Mouse (Mus musculus): ENCODE data around the gene Hcn3. TPM values are rescaled to one million over a fixed set of nuclear protein-coding genes. Genes with fewer than 3 reads are reported as not detected.

Gene Hcn3
- polyA plus RNA-seq, 1 experiment = not detected

DNA sequence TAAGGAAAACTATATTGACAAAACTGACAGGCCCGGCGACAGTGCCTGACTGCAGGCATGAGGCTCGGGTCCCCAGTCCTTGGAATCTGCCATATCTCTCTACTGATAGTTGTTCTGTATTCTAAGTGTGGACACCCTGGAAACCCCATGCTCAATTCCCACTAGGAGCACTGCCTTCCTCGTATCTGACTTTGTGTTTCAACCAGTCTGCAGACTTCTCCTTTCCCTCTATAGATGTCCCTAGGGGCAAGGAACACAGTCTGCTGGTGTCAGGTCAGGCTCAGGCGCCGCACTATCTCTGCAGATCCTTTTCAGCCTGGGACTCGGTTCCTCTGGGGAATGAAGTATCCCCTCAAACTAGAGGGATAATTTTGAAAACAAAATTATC is 26.9 kb downstream of the Hcn3 start:
- no peak for TF ChIP-seq POLR2A (IDR thresholded peaks at IDR 0.05; ENCODE audit: borderline replicate concordance, control insufficient read depth, low read depth, low read length)
- no peak for TF ChIP-seq CTCF (IDR thresholded peaks at IDR 0.05; ENCODE audit: control insufficient read depth, insufficient read depth, low read length)
- 75% methylated on average over 7 of the region's 7 CpGs for WGBS
- Histone ChIP-seq H3K27ac (ENCODE audit: control insufficient read depth, insufficient read depth, low read depth, low read length, poor library complexity) (no peak overlapping the region), H3K4me3 (replicated peaks; ENCODE audit: control insufficient read depth, low read depth, low read length) (no peak overlapping the region), H3K4me1 (ENCODE audit: control insufficient read depth, insufficient read depth, low read length) (no peaks in the 10 kb centered on the region)

DNA sequence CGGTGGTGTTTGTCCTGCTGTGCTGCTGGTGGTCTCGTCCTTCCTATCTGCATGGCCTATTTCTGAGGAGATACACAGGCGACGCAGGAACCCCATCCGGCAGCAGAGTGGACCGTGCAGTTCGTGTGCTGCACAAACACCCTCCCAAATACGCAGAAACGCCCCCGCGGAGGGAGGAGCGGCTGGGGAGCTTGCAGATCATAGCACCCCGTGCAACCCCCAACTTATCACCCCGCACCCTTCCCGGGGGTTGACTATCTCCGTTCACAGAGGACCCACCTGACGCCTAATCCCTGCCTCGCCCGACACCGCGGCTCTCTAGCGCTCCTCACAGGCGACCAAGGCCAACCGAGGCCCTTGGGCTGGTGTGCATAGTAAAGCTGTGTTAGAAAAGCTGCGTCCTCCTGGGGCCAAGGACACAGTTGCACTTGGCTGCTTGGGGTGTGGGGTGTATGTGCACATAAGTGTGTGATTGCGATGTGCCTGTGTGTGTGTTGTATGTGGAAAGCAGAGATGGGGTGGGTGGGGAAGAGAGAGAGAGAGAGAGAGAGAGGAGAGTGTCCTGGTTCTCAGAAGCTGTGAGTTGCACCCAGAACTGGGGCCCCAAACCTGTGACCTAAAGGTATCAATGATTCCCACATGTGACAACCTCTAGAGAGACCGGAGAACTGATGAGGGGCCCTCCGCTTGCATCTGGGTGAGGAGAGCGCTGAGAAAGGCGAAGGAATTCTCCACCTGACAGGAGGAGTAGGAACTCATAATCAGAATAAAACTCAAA is 27.5 kb downstream of the Hcn3 start:
- Histone ChIP-seq H3K4me1 (ENCODE audit: control insufficient read depth, insufficient read depth, low read length) (no peaks in the 10 kb centered on the region), H3K27ac (ENCODE audit: control insufficient read depth, insufficient read depth, low read depth, low read length, poor library complexity) (no peak overlapping the region; the same call in 1 of the 2 replicates), H3K4me3 (replicated peaks; ENCODE audit: control insufficient read depth, low read depth, low read length) (no peak overlapping the region)
- WGBS = 16% methylated on average over 30 of the region's 30 CpGs
- no peak for TF ChIP-seq POLR2A (IDR thresholded peaks at IDR 0.05; ENCODE audit: borderline replicate concordance, control insufficient read depth, low read depth, low read length)
- peak; percentile 28; the same call in 1 of the 2 replicates for TF ChIP-seq CTCF (IDR thresholded peaks at IDR 0.05; ENCODE audit: control insufficient read depth, insufficient read depth, low read length)

DNA sequence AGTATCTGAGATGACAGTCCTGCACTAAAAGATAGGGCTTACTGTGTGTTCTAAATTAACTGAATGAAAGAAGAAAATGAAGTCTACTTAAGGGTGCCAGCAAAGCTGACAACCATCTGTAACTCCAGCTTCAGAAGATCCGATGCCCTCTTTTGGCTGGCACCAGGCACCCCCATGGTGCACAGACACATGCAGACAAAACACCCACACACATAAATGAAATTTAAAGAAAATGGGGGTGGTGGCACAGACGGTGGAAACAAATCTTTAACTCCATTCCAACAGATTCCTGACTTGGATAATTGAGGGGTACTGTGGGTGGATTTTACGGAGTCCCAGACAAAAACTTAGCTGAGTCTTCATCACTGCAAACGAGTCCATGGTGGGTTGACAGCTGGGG is 28.2 kb downstream of the Hcn3 start:
- no peak overlapping the region for H3K27ac ChIP-seq (ENCODE audit: control insufficient read depth, insufficient read depth, low read depth, low read length, poor library complexity)

DNA sequence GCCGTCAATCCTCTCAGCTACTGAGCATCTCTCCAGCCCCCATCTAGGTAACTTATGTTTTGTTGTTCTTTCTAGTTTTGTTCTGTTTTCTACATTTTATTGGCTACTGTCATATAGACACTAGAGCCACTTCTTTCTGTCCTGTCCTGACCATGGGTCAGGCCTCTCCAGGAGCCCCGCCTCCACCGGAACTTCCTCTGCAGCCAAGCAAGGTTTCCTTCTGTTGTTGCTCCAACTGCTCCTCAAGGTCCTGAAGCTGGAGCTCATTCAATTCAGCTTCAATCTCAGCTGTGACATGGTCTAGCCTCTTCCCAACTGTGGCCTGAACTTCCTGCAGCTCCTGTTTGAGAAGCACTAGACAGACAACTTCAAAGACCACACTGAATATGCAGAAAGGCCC is 30.1 kb downstream of the Hcn3 start:
- no peak overlapping the region for H3K27ac ChIP-seq (ENCODE audit: control insufficient read depth, insufficient read depth, low read depth, low read length, poor library complexity)
- no peaks in the 10 kb centered on the region for H3K4me1 ChIP-seq (ENCODE audit: control insufficient read depth, insufficient read depth, low read length)
- no peak overlapping the region for H3K4me3 ChIP-seq (replicated peaks; ENCODE audit: control insufficient read depth, low read depth, low read length)
- TF ChIP-seq POLR2A (IDR thresholded peaks at IDR 0.05; ENCODE audit: borderline replicate concordance, control insufficient read depth, low read depth, low read length) (no peak), CTCF (IDR thresholded peaks at IDR 0.05; ENCODE audit: control insufficient read depth, insufficient read depth, low read length) (no peak)
- WGBS = 79% methylated on average over 3 of the region's 3 CpGs

More for the DNA sequence above, 28.2 kb downstream of the Hcn3 start:
- TF ChIP-seq CTCF (IDR thresholded peaks at IDR 0.05; ENCODE audit: control insufficient read depth, insufficient read depth, low read length) (no peak), POLR2A (IDR thresholded peaks at IDR 0.05; ENCODE audit: borderline replicate concordance, control insufficient read depth, low read depth, low read length) (no peak)
- Histone ChIP-seq H3K4me1 (ENCODE audit: control insufficient read depth, insufficient read depth, low read length) (no peaks in the 10 kb centered on the region), H3K4me3 (replicated peaks; ENCODE audit: control insufficient read depth, low read depth, low read length) (no peak overlapping the region)
- WGBS = 49% methylated on average over 4 of the region's 4 CpGs

DNA sequence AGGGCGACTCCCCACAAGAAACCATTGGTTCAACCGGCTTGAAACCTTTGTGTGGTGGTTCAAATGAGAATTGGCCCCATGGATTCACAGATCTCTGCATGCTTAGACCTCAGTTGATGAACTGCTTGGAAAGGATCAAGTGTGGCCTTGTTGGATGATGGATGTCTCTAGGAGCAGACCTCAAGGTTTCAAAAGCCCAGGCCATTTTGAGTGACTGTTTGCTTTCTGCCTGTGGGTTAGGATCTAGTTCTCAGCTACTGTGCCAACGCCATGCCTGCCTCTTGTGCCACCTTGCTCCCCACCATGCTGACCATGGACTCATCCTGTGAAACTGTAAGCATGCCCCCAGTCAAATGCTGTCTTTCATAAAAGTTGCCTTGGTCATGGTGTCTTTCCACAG is 34.0 kb downstream of the Hcn3 start:
- H3K4me1 ChIP-seq (ENCODE audit: control insufficient read depth, insufficient read depth, low read length) = no peaks in the 10 kb centered on the region
- no peak overlapping the region for H3K27ac ChIP-seq (ENCODE audit: control insufficient read depth, insufficient read depth, low read depth, low read length, poor library complexity)
- TF ChIP-seq CTCF (IDR thresholded peaks at IDR 0.05; ENCODE audit: control insufficient read depth, insufficient read depth, low read length) (no peak), POLR2A (IDR thresholded peaks at IDR 0.05; ENCODE audit: borderline replicate concordance, control insufficient read depth, low read depth, low read length) (no peak)
- 87% methylated on average over 3 of the region's 3 CpGs for WGBS
- H3K4me3 ChIP-seq (replicated peaks; ENCODE audit: control insufficient read depth, low read depth, low read length) = no peak overlapping the region

DNA sequence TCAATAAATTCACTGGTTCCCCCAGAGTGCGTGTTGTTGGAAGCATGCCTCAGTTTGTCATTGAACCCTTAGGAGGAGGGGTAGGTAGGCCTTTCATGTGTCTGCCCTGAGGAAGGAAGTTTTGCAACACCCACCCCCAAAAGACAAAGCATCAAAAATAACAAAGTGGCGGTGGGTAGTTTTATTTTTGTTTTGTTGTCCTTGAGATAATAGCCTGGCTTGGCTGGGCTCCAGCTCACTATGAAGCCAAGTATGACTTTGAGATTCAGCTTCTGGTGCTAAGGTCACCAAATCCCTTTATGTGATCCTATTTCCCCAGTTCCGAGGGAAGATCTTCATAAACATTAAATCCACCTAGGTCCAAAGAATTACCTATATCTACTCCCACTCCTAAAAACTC is 35.8 kb downstream of the Hcn3 start:
- Histone ChIP-seq H3K4me3 (replicated peaks; ENCODE audit: control insufficient read depth, low read depth, low read length) (no peak overlapping the region), H3K27ac (ENCODE audit: control insufficient read depth, insufficient read depth, low read depth, low read length, poor library complexity) (no peak overlapping the region), H3K4me1 (ENCODE audit: control insufficient read depth, insufficient read depth, low read length) (no peaks in the 10 kb centered on the region)
- no peak for TF ChIP-seq POLR2A (IDR thresholded peaks at IDR 0.05; ENCODE audit: borderline replicate concordance, control insufficient read depth, low read depth, low read length)
- TF ChIP-seq CTCF (IDR thresholded peaks at IDR 0.05; ENCODE audit: control insufficient read depth, insufficient read depth, low read length) = no peak
- 48% methylated on average over 3 of the region's 3 CpGs for WGBS

DNA sequence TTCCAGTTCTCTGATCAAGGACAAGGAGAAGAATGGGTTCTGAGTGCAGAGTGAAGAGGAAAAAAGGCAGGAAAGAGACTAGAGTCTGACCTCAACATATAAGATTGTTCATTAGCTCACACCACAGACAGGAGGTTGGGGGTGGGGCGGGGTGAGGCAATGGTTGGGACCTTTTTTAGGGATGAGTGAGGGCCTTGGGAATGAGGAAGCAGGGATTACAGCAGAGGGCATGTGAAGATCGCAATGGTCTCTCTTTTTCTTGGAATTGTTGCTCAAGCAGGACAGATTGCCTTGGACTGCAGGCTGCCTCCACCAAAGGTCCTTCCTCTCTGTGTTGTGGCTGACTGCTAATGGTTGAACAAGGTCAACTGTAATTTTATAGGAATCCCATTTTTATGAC is 36.7 kb downstream of the Hcn3 start:
- Histone ChIP-seq H3K4me3 (replicated peaks; ENCODE audit: control insufficient read depth, low read depth, low read length) (no peak overlapping the region), H3K4me1 (ENCODE audit: control insufficient read depth, insufficient read depth, low read length) (no peaks in the 10 kb centered on the region), H3K27ac (ENCODE audit: control insufficient read depth, insufficient read depth, low read depth, low read length, poor library complexity) (no peak overlapping the region)
- no peak for TF ChIP-seq POLR2A (IDR thresholded peaks at IDR 0.05; ENCODE audit: borderline replicate concordance, control insufficient read depth, low read depth, low read length)
- no peak for TF ChIP-seq CTCF (IDR thresholded peaks at IDR 0.05; ENCODE audit: control insufficient read depth, insufficient read depth, low read length)
- 55% methylated on average over 2 of the region's 2 CpGs for WGBS

DNA sequence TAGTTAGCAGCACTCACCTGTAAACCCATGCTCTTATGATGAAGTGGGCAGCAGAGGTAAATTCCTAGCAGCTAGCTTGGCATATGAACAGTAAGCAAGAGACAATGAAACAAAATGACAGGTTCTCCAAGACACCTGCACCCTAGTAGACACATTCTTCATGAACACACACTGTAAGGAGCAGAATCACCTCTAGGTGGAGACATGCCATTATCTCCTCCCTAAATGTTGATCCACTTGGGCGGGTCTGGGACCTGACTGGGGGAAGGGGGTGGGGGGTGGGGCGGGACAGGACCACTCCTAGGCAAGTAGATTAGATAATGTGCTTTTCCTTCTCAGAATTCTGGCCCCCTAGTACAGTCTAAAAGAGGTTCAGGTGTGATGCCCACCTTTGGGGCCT is 44.5 kb downstream of the Hcn3 start:
- Histone ChIP-seq H3K4me3 (replicated peaks; ENCODE audit: control insufficient read depth, low read depth, low read length) (no peak overlapping the region), H3K27ac (ENCODE audit: control insufficient read depth, insufficient read depth, low read depth, low read length, poor library complexity) (no peak overlapping the region), H3K4me1 (ENCODE audit: control insufficient read depth, insufficient read depth, low read length) (no peaks in the 10 kb centered on the region)
- no peak for TF ChIP-seq POLR2A (IDR thresholded peaks at IDR 0.05; ENCODE audit: borderline replicate concordance, control insufficient read depth, low read depth, low read length)
- TF ChIP-seq CTCF (IDR thresholded peaks at IDR 0.05; ENCODE audit: control insufficient read depth, insufficient read depth, low read length) = peak; percentile 23; the same call in 1 of the 2 replicates
- WGBS = 6% methylated on average over 2 of the region's 2 CpGs

Measured in bone marrow, adult 2 months (tissue).